Mouse (Mus musculus): ENCODE results near the gene Adra1d.

The Adra1d gene

GRCm38 (mm10) chr2:131561891-131562585, at the start of gene Adra1d:
Gene Adra1d (minus strand): TSS chr2:131562283.
- peak; percentile 74 for DNase-seq

GRCm38 (mm10) chr2:131601881-131602280, 39.8 kb upstream of the Adra1d start:
- peak; percentile 20 for DNase-seq

- DNase-seq: no peak
These were observed 32.8 kb upstream of the Adra1d start for GRCm38 (mm10) chr2:131594871-131595270.

- no peak for DNase-seq
These were observed 25.4 kb upstream of the Adra1d start for GRCm38 (mm10) chr2:131587521-131587920.

- no peak for DNase-seq
These were observed 19.4 kb upstream of the Adra1d start for GRCm38 (mm10) chr2:131581506-131581905.

GRCm38 (mm10) chr2:131562586-131563122, 571 bp upstream of the Adra1d start:
- DNase-seq: peak; percentile 93

GRCm38 (mm10) chr2:131561344-131561870, 676 bp downstream of the Adra1d start:
- peak; percentile 34 for DNase-seq

- DNase-seq: no peak
These were observed 1.7 kb downstream of the Adra1d start for GRCm38 (mm10) chr2:131560205-131560919.

GRCm38 (mm10) chr2:131557896-131558295, 4.2 kb downstream of the Adra1d start:
- no peak for DNase-seq

- no peak for DNase-seq
These were observed 9.2 kb downstream of the Adra1d start for GRCm38 (mm10) chr2:131552736-131553400.

- DNase-seq: no peak
These were observed 10.1 kb downstream of the Adra1d start for GRCm38 (mm10) chr2:131551701-131552620.

- DNase-seq: no peak
These were observed 11.2 kb downstream of the Adra1d start for GRCm38 (mm10) chr2:131550906-131551305.

GRCm38 (mm10) chr2:131550474-131550873, 11.6 kb downstream of the Adra1d start:
- DNase-seq: no peak

- no peak for DNase-seq
These were observed 13.0 kb downstream of the Adra1d start for GRCm38 (mm10) chr2:131549090-131549489.

- no peak for DNase-seq
These were observed 13.8 kb downstream of the Adra1d start for GRCm38 (mm10) chr2:131548330-131548729.

- no peak for DNase-seq
These were observed 15.2 kb downstream of the Adra1d start for GRCm38 (mm10) chr2:131546745-131547408.

- DNase-seq: no peak
These were observed 15.8 kb downstream of the Adra1d start for GRCm38 (mm10) chr2:131546308-131546700.

- DNase-seq: peak; percentile 81
These were observed 16.4 kb downstream of the Adra1d start for GRCm38 (mm10) chr2:131545386-131546307.

- peak; percentile 76 for DNase-seq
These were observed 19.6 kb downstream of the Adra1d start for GRCm38 (mm10) chr2:131542531-131542930.

GRCm38 (mm10) chr2:131541686-131542085, 20.4 kb downstream of the Adra1d start:
- DNase-seq: peak; percentile 82

All from retina, postnatal 1 day (tissue).